Mouse (Mus musculus) left cerebral cortex, adult 8-10 months (tissue): ENCODE data around the gene Mb21d2. TPM values are rescaled to one million over a fixed set of nuclear protein-coding genes. Genes with fewer than 3 reads are reported as not detected.

Experiments used
- DNase-seq, 2 experiments: peaks; one replicate each; pipeline ENCODE4 v3.0.0; 2022; ENCODE audit warnings: low spot score in 2 of 2
- total RNA-seq, 4 experiments: library from RNA; stranded (reverse); gene quantifications; 2 replicates each; pipeline ENCODE4 v1.2.4; 2022

Mb21d2 gene
- 10 to 100 TPM; 32.4 to 35.2 (median 33.9) TPM for total RNA-seq

- peak; percentile 31 to 48 for DNase-seq
Measured at GRCm38 (mm10) chr16:28928815-28929685, at the start of gene Mb21d2. Mb21d2 (minus strand) TSS chr16:28929673.

DNA sequence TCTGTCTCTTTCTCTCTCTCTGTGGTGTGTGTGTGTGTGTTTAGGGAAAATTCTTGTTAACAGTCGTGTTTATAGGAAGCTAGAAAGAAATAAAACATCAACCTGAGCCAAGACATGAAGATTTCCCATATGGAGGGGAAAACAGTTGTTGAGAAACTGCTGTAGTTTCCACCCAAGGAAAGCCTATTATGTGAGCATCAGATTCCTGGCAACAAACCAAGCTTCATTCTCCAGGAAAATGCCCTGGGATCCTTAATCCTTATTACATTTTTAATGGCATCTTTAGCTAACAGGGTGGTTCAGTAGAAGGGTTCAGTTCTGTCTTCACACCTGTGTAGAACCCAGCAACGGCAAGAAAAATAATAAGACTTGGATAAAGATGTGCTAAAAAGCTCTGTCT is 36.8 kb upstream of the Mb21d2 start:
- DNase-seq, result no peak

DNA sequence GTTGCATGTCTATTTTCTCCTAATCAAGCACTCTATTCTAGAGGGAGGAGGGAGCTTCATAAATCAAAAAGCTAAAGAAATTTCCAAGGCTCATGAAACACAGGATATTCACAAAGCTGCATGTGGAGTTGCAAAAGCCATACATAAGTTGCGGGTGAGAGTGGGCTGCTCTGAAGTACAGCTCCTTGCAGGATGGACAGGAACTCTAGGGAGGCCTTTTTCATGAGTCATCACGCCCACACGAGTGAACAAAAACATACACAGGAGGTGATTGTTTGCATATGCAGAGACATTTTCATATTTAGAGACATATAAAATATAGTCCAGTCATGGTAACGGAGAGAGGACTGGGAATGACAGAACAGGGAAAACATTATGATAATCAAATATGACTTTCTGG is 34.6 kb upstream of the Mb21d2 start:
- no peak for DNase-seq

GRCm38 (mm10) chr16:28962987-28963386 is 33.5 kb upstream of the Mb21d2 start:
- no peak for DNase-seq

DNA sequence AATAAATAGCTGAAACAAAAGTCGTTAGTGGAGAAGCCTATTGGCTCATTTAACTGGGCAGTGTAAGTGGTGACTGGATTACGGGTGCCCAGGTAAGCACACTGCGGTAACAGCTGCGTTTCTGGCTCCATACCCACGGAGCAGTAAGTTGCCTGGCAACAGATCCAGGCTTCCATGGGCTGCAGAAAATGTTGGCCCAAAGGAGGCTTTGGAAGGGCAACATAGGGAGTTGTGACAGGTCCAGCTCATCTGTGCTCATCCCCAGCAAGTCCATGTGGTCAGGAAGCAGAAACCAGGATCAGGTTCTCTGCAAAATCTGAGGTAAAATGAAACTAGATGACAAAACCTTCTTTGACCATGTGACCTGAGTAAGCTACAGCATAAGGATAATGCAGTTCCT is 20.3 kb upstream of the Mb21d2 start:
- no peak for DNase-seq

GRCm38 (mm10) chr16:28943254-28943653 is 13.8 kb upstream of the Mb21d2 start:
- no peak for DNase-seq

- no peak for DNase-seq
Measured at GRCm38 (mm10) chr16:28936181-28936792, 6.8 kb upstream of the Mb21d2 start.

DNA sequence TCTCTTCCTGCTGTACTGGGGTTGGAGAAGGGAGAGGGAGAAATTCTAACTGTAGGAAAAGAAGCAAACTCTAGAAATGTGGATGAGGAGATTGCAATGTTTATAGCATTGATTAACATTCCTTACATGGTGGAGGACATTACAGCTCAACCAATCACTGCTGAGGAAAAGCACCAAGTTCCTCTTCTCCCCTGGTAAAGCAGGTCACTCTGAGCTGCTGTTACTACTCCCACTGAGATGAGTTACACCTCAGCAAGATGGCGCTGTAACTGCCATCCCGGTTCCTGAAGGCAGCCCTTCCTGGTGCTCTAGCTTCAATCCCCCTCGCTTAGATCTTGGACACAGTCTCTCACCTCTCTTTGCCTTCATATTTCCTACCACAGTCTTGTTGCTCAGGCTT is 6.2 kb upstream of the Mb21d2 start:
- no peak for DNase-seq

DNA sequence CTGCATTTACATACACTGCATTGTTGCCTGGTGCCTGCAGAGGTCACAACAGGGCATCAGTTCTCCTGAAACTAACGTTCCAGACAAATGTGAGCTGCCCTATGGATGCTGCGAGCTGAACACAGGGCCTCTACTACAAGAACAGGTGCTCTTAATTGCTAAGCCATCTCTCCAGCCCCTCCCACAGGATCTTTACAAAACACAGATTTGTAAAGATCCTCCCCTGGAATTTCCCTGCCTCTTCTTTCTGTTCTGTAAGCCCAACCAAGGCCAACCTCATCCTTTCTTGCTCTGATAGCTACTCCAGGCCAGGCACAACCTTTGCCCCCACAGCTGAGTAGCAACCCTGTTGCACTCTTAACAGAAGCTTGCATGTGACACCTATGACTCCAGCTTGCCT is 1.7 kb upstream of the Mb21d2 start:
- DNase-seq, result no peak

DNA sequence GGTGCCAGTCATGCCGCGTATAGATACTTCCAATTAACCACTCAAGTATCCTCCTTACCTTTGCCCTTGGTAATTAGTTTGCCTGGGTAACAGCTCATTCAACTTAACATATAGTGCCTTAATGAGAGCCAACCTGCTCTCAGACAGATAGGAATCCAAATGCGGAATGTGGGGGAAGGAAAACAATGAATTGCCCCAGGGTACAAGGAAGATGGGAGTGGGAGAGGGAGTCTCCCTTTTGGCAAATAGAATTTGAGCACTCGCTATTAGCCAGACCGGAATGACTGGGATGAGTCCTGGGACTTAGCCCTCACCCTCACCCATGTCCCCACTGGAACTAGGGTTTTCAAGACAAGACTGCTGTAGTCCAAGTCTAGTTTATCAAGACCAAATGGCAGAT is 953 bp upstream of the Mb21d2 start:
- no peak for DNase-seq

GRCm38 (mm10) chr16:28929686-28930291 is 316 bp upstream of the Mb21d2 start:
- peak; percentile 39 to 41 for DNase-seq

DNA sequence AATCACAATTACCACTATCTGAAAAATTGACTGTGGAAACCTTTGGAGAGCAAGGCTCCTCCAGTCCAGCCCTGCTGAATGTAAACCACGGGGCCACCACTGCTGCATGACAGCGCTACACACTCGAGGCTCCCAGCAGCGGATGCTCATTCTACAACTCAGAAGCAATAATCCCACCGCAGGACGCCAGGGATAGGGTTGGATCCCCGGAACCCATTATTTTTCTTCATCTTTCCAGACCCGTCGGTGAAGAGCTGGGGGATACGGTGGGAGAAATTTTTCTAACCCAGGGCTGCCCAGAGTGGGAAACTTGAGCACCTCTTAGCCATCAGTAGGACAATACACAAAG is 1.0 kb downstream of the Mb21d2 start:
- DNase-seq, result peak in 1 of 2 experiments; percentile 36

DNA sequence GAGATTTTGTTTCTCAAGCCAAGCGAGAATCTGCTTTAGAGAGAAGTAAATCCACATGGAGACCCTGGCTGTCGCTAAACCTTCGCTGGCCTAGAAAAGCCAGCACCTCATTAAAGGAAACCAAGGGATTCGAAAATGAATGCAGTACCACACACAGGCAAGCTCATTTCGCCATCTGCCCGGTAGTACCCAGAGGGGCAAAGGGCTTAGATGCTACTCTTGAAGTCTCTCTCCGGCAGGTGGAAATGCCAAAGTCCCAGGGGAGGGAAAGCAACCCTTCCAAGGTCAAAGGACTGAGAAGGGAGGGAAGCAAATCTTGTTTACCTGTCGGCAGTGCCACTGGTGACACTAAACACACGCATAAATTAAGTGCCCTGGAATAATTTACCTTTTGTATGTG is 2.1 kb downstream of the Mb21d2 start:
- no peak for DNase-seq

DNA sequence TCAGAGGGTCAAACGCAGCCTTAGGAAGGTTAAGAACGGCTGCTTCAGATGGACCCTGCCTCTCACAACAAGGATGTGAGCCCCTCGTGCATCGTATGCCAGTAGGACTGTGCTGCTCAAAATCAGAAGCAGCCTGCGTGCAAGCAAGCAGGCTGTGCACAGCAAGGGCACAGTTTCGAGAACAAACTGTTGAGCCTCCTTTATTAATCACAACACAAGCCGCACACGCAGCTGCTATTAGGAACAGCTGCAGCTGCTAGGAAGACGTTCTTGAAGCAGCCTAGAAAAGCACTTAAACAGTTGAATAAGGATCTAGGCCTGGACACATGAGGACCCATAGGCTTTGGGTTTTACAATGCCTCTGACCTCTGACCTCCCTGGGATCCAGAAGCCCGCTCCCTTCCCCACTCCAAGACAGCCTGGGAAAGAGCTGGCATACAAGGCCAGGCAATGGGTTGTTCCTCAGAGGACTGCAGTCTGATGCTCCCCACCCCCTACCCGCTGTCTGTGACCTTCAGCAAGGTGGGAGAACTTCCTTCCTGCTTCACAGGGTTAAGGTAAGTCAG is 10.1 kb downstream of the Mb21d2 start:
- no peak for DNase-seq

GRCm38 (mm10) chr16:28915362-28915761 is 14.1 kb downstream of the Mb21d2 start:
- no peak for DNase-seq

DNA sequence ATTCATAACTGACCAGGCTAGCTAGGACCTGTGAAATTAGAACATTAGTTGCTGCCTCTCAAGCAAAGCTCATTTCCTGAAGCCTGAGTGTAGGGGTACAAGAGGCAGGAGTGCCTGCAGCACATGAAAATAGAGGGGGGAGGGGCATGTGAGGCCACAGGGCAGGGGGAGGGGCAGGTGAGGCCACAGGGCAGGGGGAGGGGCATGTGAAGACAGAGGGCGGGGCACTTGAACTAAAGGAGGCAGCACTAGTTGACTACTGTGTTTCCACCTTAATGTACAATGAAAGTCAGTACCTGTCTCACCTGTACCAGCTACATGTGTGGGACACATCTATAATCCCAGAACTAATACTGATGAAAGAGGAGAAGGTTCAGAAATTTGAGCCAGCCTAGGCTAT is 14.8 kb downstream of the Mb21d2 start:
- DNase-seq, result no peak

DNA sequence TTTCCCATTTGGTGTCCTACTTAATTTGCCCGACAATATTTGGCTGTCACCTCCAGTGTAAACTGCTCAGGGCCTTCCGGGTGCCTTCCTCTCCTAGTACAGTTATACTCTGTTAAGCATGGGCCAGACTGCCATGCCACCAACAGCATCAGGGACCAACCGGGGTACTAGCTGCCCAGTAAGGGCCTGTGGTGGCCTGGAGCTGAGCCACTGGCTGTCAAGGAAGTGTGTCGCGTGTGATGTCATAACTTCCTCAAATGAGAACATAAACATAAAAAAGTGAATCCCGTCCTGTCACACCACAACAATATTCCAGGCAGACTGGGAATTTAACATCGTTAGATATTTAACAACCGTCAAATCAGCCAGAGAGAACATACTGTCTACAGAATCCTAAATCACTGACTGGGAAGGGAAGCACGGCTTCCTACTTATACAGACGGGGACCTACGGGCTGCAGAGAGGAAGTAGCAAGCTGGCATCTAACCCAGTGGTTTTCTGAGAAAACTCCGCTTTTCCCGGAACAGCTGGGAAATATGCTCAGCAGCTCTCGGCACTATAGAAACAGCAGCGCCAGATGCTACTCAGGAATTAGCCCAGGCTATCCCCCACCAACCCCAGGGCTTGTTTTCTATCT is 17.9 kb downstream of the Mb21d2 start:
- DNase-seq, result no peak

DNA sequence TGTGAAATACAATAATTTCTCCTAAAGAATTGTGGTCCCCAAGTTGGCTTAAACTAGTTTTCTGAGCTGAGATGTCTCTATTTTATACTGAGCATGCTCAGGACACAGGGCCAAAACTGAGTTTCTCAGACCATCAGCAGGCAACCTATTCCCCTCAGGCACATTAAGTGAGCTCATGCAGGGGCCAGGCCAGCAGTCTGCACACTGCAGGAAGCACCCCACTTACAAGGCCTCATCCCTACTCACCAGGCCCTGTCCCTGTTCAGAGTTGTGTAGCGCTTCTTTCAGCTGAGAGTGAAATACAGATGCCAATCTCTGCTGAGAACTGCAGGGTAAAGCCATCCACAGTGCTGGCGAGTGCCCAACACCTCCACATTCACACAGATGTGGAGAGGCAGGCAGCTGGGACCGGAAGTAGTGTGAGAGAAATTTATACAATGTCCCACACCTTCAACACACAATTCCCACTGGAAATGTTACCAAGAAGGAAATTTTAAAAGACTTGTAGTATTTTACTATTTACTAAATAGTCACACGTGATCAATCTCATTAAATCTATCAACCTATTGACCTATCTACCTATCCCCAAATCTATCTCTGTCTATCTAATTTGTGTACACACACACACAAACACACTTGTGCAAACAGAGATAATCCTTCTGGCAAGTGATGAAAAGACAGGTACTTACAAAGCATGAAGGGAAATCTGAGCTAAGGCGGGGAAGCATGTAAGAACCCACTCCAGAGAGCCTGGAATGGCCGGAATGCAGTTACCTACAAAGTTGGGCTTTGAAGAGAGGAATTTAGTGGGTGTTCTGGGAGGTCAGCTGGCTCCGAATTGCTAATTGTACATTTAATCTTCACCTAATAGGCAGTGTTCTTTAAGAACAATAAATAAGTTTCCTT is 22.9 kb downstream of the Mb21d2 start:
- no peak for DNase-seq

- DNase-seq, result no peak
Measured at GRCm38 (mm10) chr16:28905567-28906289, 23.7 kb downstream of the Mb21d2 start.
